Mouse (Mus musculus) gastrocnemius, postnatal 14 days (tissue): Measurements from ENCODE around the gene Phc2. TPM values are rescaled to one million over a fixed set of nuclear protein-coding genes. Genes with fewer than 3 reads are reported as not detected.

ENCODE experiments used
- DNase-seq: peaks from one replicate; pipeline ENCODE4 v3.0.0; 2021; ENCODE audit warnings: mixed read lengths
- intact Hi-C: fragments of 180-260 bp; cut with DNase I; formaldehyde crosslinking; loops from one replicate; pipeline ENCODE4 v1.15.1; 2025; ENCODE audit warnings: low total_unique reads
- total RNA-seq, 2 experiments: library from RNA; stranded (reverse); gene quantifications; 2 replicates each; pipeline ENCODE4 v1.2.3; 2021

Phc2 gene
- total RNA-seq, 2 experiments from 2014 or later = 27.1 to 27.9 TPM

- intact Hi-C loops = no loop called here
- no peak for DNase-seq
These were observed 139.2 kb downstream of the Phc2 start for GRCm38 (mm10) chr4:128793710-128794109.

- intact Hi-C loops = no loop called here
- DNase-seq = no peak
These were observed 139.7 kb downstream of the Phc2 start for GRCm38 (mm10) chr4:128794198-128794597.

- intact Hi-C loops = no loop called here
These were observed 141.1 kb downstream of the Phc2 start for GRCm38 (mm10) chr4:128795596-128795995.

GRCm38 (mm10) chr4:128796788-128797187 is 142.3 kb downstream of the Phc2 start:
- intact Hi-C loops = no loop called here

More at GRCm38 (mm10) chr4:128795596-128795995, 141.1 kb downstream of the Phc2 start:
- no peak for DNase-seq

GRCm38 (mm10) chr4:128801675-128802465 is 147.4 kb downstream of the Phc2 start:
- intact Hi-C loops = no loop called here
- no peak for DNase-seq

More at GRCm38 (mm10) chr4:128796788-128797187, 142.3 kb downstream of the Phc2 start:
- DNase-seq = no peak

Other genes starting within 250 kb of the Phc2 start
- 1 to 10 TPM; 1.7 to 3.2 TPM for gene Zscan20, start 44.6 kb upstream of the Phc2 start, total RNA-seq
- not detected for gene Tlr12, start 36.1 kb upstream of the Phc2 start, total RNA-seq
- gene A3galt2, start 100.7 kb downstream of the Phc2 start, total RNA-seq = under 1 TPM; 0.06 to 0.18 TPM
- 10 to 100 TPM; 11.9 to 12.0 TPM for gene Zfp362, start 151.3 kb downstream of the Phc2 start, total RNA-seq
- 1 to 10 TPM; 1.1 to 1.4 TPM for gene Trim62, start 228.9 kb downstream of the Phc2 start, total RNA-seq